Mouse (Mus musculus) liver, embryonic 14.5 days (tissue): Measurements from ENCODE around the gene Mrpl36.

Experiments used
- CTCF ChIP-seq: IDR thresholded peaks from 2 replicates; pipeline ENCODE4 v1.5.1; 2016; ENCODE audit warnings: antibody characterized with exemption, low read depth, control low read depth
- EP300 ChIP-seq: IDR thresholded peaks from 2 replicates; pipeline ENCODE4 v1.6.1; 2016; ENCODE audit warnings: antibody characterized with exemption, low read depth

DNA sequence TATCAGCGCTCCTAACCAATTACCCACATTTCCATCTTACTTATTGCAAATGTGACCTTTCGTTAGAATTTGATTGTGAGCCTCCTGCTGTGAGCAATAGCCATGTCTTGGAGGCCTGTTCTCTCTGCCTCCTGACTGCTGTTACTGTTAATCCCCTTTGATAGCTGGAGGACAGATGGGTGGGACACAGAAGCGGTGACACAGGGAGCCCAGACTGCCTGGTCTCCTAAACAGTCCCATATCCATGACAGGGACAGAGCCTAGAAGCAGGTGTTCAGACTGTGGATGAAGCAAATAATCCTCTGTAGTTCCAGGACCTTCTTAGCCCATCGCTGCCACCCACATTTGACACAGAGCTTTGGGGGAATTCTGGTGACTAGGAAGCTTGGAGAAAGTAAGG, 21.9 kb upstream of the Mrpl36 start:
- TF ChIP-seq EP300 (no peak), CTCF (no peak)
